Mouse (Mus musculus): Measurements from ENCODE around the gene Scn1b.

- TF ChIP-seq POLR2A (IDR thresholded peaks at IDR 0.05; ENCODE audit: borderline replicate concordance, low read depth, low read length) (no peak), CTCF (IDR thresholded peaks at IDR 0.05; ENCODE audit: low read depth, low read length) (no peak)
Measured at GRCm38 (mm10) chr7:31140302-31140701, 13.5 kb upstream of the Scn1b start.
